Mouse (Mus musculus): ENCODE results near the gene Hist1h2bc.

GRCm38 (mm10) chr13:23708041-23708440 is 24.0 kb downstream of the Hist1h2bc start:
- no peak for TF ChIP-seq POLR2A (IDR thresholded peaks at IDR 0.05; ENCODE audit: insufficient read depth, low read depth, low read length)
- TF ChIP-seq CTCF (IDR thresholded peaks at IDR 0.05): no peak
- TF ChIP-seq EP300 (IDR thresholded peaks at IDR 0.05; ENCODE audit: insufficient read depth, low read depth, low read length): no peak
